Mouse (Mus musculus): ENCODE measurements around the gene Amy1. TPM values are rescaled to one million over a fixed set of nuclear protein-coding genes. Genes with fewer than 3 reads are reported as not detected.
"Not testable (repeated sequence)": the region's sequence is repeated elsewhere in the genome, so short reads cannot be mapped to it uniquely, and the experiment has no call there.

Amy1 gene
- 2.8 and 3.4 TPM in 2 replicates for polyA plus RNA-seq (2011; ENCODE audit: insufficient read depth, insufficient read length, low read depth, missing spikeins)

GRCm38 (mm10) chr3:113606599-113606998 is at the start of gene Amy1:
Amy1 (minus strand) TSS chr3:113606699.
- peaks cover 11% of the 10 kb centered on the region for H3K36me3 ChIP-seq (ENCODE audit: control insufficient read depth, insufficient read depth, low read length, poor library complexity, severe bottlenecking)
- H3K4me1 ChIP-seq (ENCODE audit: control insufficient read depth, insufficient read depth, low read length) = no peaks in the 10 kb centered on the region
- no peak within 1 kb of the TSS for H3K9ac ChIP-seq (ENCODE audit: low read depth, poor library complexity, severe bottlenecking)

GRCm38 (mm10) chr3:113654335-113654734 is 47.8 kb upstream of the Amy1 start:
- H3K4me3 ChIP-seq (ENCODE audit: low read depth, low read length) = no peak overlapping the region
- no peak overlapping the region for H3K27ac ChIP-seq (ENCODE audit: insufficient read depth, low read length)
- H3K27me3 ChIP-seq (ENCODE audit: control insufficient read depth, insufficient read depth, low read length, poor library complexity, severe bottlenecking) = no peaks in the 10 kb centered on the region
- TF ChIP-seq EP300 (IDR thresholded peaks at IDR 0.05; ENCODE audit: insufficient read depth, low read depth, low read length) = no peak
- TF ChIP-seq CTCF (IDR thresholded peaks at IDR 0.05; ENCODE audit: low read depth, low read length) = no peak
- TF ChIP-seq POLR2A (IDR thresholded peaks at IDR 0.05; ENCODE audit: insufficient read depth, low read length) = no peak
- no peaks in the 10 kb centered on the region for H3K9me3 ChIP-seq (replicated peaks; ENCODE audit: control insufficient read depth, insufficient read depth, low read length, poor library complexity, severe bottlenecking)
- no peak overlapping the region for H3K9ac ChIP-seq (ENCODE audit: low read depth, poor library complexity, severe bottlenecking)
- H3K4me1 ChIP-seq (ENCODE audit: control insufficient read depth, insufficient read depth, low read length) = peaks cover 2% of the 10 kb centered on the region
- H3K36me3 ChIP-seq (ENCODE audit: control insufficient read depth, insufficient read depth, low read length, poor library complexity, severe bottlenecking) = no peaks in the 10 kb centered on the region

More at GRCm38 (mm10) chr3:113606599-113606998, at the start of gene Amy1:
- no peak for TF ChIP-seq EP300 (IDR thresholded peaks at IDR 0.05; ENCODE audit: insufficient read depth, low read depth, low read length)
- TF ChIP-seq POLR2A (IDR thresholded peaks at IDR 0.05; ENCODE audit: insufficient read depth, low read length) = no peak
- no peak for TF ChIP-seq CTCF (IDR thresholded peaks at IDR 0.05; ENCODE audit: low read depth, low read length)
- H3K27ac ChIP-seq (ENCODE audit: insufficient read depth, low read length) = no peak within 1 kb of the TSS
- no peaks in the 10 kb centered on the region for H3K27me3 ChIP-seq (ENCODE audit: control insufficient read depth, insufficient read depth, low read length, poor library complexity, severe bottlenecking)
- no peak within 1 kb of the TSS for H3K4me3 ChIP-seq (ENCODE audit: low read depth, low read length)
- H3K9me3 ChIP-seq (replicated peaks; ENCODE audit: control insufficient read depth, insufficient read depth, low read length, poor library complexity, severe bottlenecking) = no peaks in the 10 kb centered on the region

- H3K36me3 ChIP-seq (ENCODE audit: control insufficient read depth, insufficient read depth, low read length, poor library complexity, severe bottlenecking); H3K9ac ChIP-seq (ENCODE audit: low read depth, poor library complexity, severe bottlenecking); H3K4me1 ChIP-seq (ENCODE audit: control insufficient read depth, insufficient read depth, low read length); H3K27ac ChIP-seq (ENCODE audit: insufficient read depth, low read length); H3K4me3 ChIP-seq (ENCODE audit: low read depth, low read length); H3K27me3 ChIP-seq (ENCODE audit: control insufficient read depth, insufficient read depth, low read length, poor library complexity, severe bottlenecking); H3K9me3 ChIP-seq (replicated peaks; ENCODE audit: control insufficient read depth, insufficient read depth, low read length, poor library complexity, severe bottlenecking): not testable (repeated sequence)
These were observed 44.9 kb upstream of the Amy1 start for GRCm38 (mm10) chr3:113651386-113651785.

- Histone ChIP-seq H3K4me3 (ENCODE audit: low read depth, low read length) (no peak overlapping the region), H3K27ac (ENCODE audit: insufficient read depth, low read length) (no peak overlapping the region), H3K4me1 (ENCODE audit: control insufficient read depth, insufficient read depth, low read length) (no peaks in the 10 kb centered on the region), H3K9me3 (replicated peaks; ENCODE audit: control insufficient read depth, insufficient read depth, low read length, poor library complexity, severe bottlenecking) (no peaks in the 10 kb centered on the region), H3K27me3 (ENCODE audit: control insufficient read depth, insufficient read depth, low read length, poor library complexity, severe bottlenecking) (no peaks in the 10 kb centered on the region), H3K36me3 (ENCODE audit: control insufficient read depth, insufficient read depth, low read length, poor library complexity, severe bottlenecking) (no peaks in the 10 kb centered on the region), H3K9ac (ENCODE audit: low read depth, poor library complexity, severe bottlenecking) (no peak overlapping the region)
- TF ChIP-seq EP300 (IDR thresholded peaks at IDR 0.05; ENCODE audit: insufficient read depth, low read depth, low read length) (no peak), CTCF (IDR thresholded peaks at IDR 0.05; ENCODE audit: low read depth, low read length) (no peak), POLR2A (IDR thresholded peaks at IDR 0.05; ENCODE audit: insufficient read depth, low read length) (no peak)
These were observed 33.0 kb upstream of the Amy1 start for GRCm38 (mm10) chr3:113639545-113639944.

GRCm38 (mm10) chr3:113634220-113634619 is 27.7 kb upstream of the Amy1 start:
- TF ChIP-seq EP300 (IDR thresholded peaks at IDR 0.05; ENCODE audit: insufficient read depth, low read depth, low read length) (no peak), CTCF (IDR thresholded peaks at IDR 0.05; ENCODE audit: low read depth, low read length) (no peak), POLR2A (IDR thresholded peaks at IDR 0.05; ENCODE audit: insufficient read depth, low read length) (no peak)

GRCm38 (mm10) chr3:113631611-113632010 is 25.1 kb upstream of the Amy1 start:
- Histone ChIP-seq H3K27me3 (ENCODE audit: control insufficient read depth, insufficient read depth, low read length, poor library complexity, severe bottlenecking) (no peaks in the 10 kb centered on the region), H3K4me1 (ENCODE audit: control insufficient read depth, insufficient read depth, low read length) (no peaks in the 10 kb centered on the region), H3K36me3 (ENCODE audit: control insufficient read depth, insufficient read depth, low read length, poor library complexity, severe bottlenecking) (no peaks in the 10 kb centered on the region), H3K27ac (ENCODE audit: insufficient read depth, low read length) (no peak overlapping the region), H3K4me3 (ENCODE audit: low read depth, low read length) (no peak overlapping the region), H3K9me3 (replicated peaks; ENCODE audit: control insufficient read depth, insufficient read depth, low read length, poor library complexity, severe bottlenecking) (no peaks in the 10 kb centered on the region), H3K9ac (ENCODE audit: low read depth, poor library complexity, severe bottlenecking) (no peak overlapping the region)
- TF ChIP-seq CTCF (IDR thresholded peaks at IDR 0.05; ENCODE audit: low read depth, low read length) (no peak), EP300 (IDR thresholded peaks at IDR 0.05; ENCODE audit: insufficient read depth, low read depth, low read length) (no peak), POLR2A (IDR thresholded peaks at IDR 0.05; ENCODE audit: insufficient read depth, low read length) (no peak)

More at GRCm38 (mm10) chr3:113634220-113634619, 27.7 kb upstream of the Amy1 start:
- Histone ChIP-seq H3K9ac (ENCODE audit: low read depth, poor library complexity, severe bottlenecking) (no peak overlapping the region), H3K4me1 (ENCODE audit: control insufficient read depth, insufficient read depth, low read length) (no peaks in the 10 kb centered on the region), H3K36me3 (ENCODE audit: control insufficient read depth, insufficient read depth, low read length, poor library complexity, severe bottlenecking) (no peaks in the 10 kb centered on the region), H3K9me3 (replicated peaks; ENCODE audit: control insufficient read depth, insufficient read depth, low read length, poor library complexity, severe bottlenecking) (no peaks in the 10 kb centered on the region), H3K4me3 (ENCODE audit: low read depth, low read length) (no peak overlapping the region), H3K27me3 (ENCODE audit: control insufficient read depth, insufficient read depth, low read length, poor library complexity, severe bottlenecking) (no peaks in the 10 kb centered on the region), H3K27ac (ENCODE audit: insufficient read depth, low read length) (no peak overlapping the region)

Data from ES-Bruce4 (cell line).